Mouse (Mus musculus) neural tube, embryonic 11.5 days (tissue): ENCODE measurements at regions not wholly inside any gene's neighbourhood (a gene's known extent, or its start where the extent isn't known, plus 50 kb on each side); places are given as distances from the start of the nearest gene placed in this dataset.

ENCODE experiments used
- ATAC-seq: fragments of 200-750 bp; cut with Nextera tagmentation; 2 replicates; pipeline ENCODE4 v1.8.0; 2017; ENCODE audit warnings: moderate number of reproducible peaks, mild to moderate bottlenecking, moderate TSS enrichment, moderate library complexity; ENCODE audit not compliant: insufficient read depth, low FRiP score, low TSS enrichment
- DNase-seq: peaks from one replicate; pipeline ENCODE4 v3.0.0-alpha.2; 2015; ENCODE audit warnings: low spot score
- H3K27ac ChIP-seq: fragments of 300-500 bp; sonication (generic); 2 replicates; pipeline ENCODE4 v1.5.1; 2014; ENCODE audit warnings: low read depth, mild to moderate bottlenecking, low read length
- H3K27me3 ChIP-seq: fragments of 300-500 bp; sonication (generic); 2 replicates; pipeline ENCODE4 v1.6.1; 2014; ENCODE audit warnings: mild to moderate bottlenecking, low read length, mixed read lengths; ENCODE audit not compliant: control insufficient read depth, insufficient read depth
- H3K36me3 ChIP-seq: fragments of 300-500 bp; sonication (generic); 2 replicates; pipeline ENCODE4 v1.6.1; 2014; ENCODE audit warnings: mild to moderate bottlenecking, low read length, moderate library complexity, mixed read lengths; ENCODE audit not compliant: control insufficient read depth, insufficient read depth
- H3K4me1 ChIP-seq: fragments of 300-500 bp; sonication (generic); 2 replicates; pipeline ENCODE4 v1.6.1; 2014; ENCODE audit warnings: low read length, mixed read lengths; ENCODE audit not compliant: control insufficient read depth, insufficient read depth
- H3K4me2 ChIP-seq: fragments of 300-500 bp; sonication (generic); 2 replicates; pipeline ENCODE4 v1.6.1; 2014; ENCODE audit warnings: low read depth, mild to moderate bottlenecking, moderate library complexity
- H3K4me3 ChIP-seq: fragments of 300-500 bp; sonication (generic); 2 replicates; pipeline ENCODE4 v1.5.1; 2014; ENCODE audit warnings: low read depth, low read length
- H3K9ac ChIP-seq: fragments of 300-500 bp; sonication (generic); 2 replicates; pipeline ENCODE4 v1.6.1; 2014; ENCODE audit warnings: mild to moderate bottlenecking, low read length
- H3K9me3 ChIP-seq: fragments of 300-500 bp; sonication (generic); 2 replicates; pipeline ENCODE4 v1.6.1; 2016; ENCODE audit warnings: low read length; ENCODE audit not compliant: control insufficient read depth
- WGBS: fragments of 180-500 bp; shearing (Covaris S2); extraction: QIAGEN DNeasy Blood & Tissue Kit; methylation state at CpG from one replicate; pipeline ENCODE4 v1.1.7; 2014; 5-methylcytosine and 5-hydroxymethylcytosine counted together

- WGBS = 83% methylated on average over 3 of the region's 3 CpGs
- Histone ChIP-seq H3K4me1 (no peaks in the 10 kb centered on the region), H3K9ac (no peak overlapping the region), H3K27ac (no peak overlapping the region), H3K4me3 (no peak overlapping the region), H3K9me3 (no peaks in the 10 kb centered on the region), H3K27me3 (no peaks in the 10 kb centered on the region), H3K36me3 (no peaks in the 10 kb centered on the region), H3K4me2 (no peak overlapping the region)
- ATAC-seq = no peak
- DNase-seq = no peak
Observed at GRCm38 (mm10) chr6:112220149-112220548, 53.4 kb upstream of the Lmcd1 start.

GRCm38 (mm10) chr6:112221373-112221772 lies 52.2 kb upstream of the Lmcd1 start:
- DNase-seq = no peak
- H3K9me3 ChIP-seq = no peaks in the 10 kb centered on the region
- H3K4me1 ChIP-seq = no peaks in the 10 kb centered on the region
- 92% methylated on average over 2 of the region's 2 CpGs for WGBS
- H3K27ac ChIP-seq = no peak overlapping the region
- no peak overlapping the region for H3K4me2 ChIP-seq
- no peak for ATAC-seq
- no peak overlapping the region for H3K4me3 ChIP-seq
- no peaks in the 10 kb centered on the region for H3K36me3 ChIP-seq
- H3K9ac ChIP-seq = no peak overlapping the region
- no peaks in the 10 kb centered on the region for H3K27me3 ChIP-seq

GRCm38 (mm10) chr6:112223325-112223724 lies 50.2 kb upstream of the Lmcd1 start:
- ATAC-seq = no peak
- Histone ChIP-seq H3K36me3 (no peaks in the 10 kb centered on the region), H3K9me3 (no peaks in the 10 kb centered on the region), H3K4me2 (no peak overlapping the region), H3K9ac (no peak overlapping the region), H3K27me3 (no peaks in the 10 kb centered on the region), H3K4me1 (no peaks in the 10 kb centered on the region), H3K4me3 (no peak overlapping the region), H3K27ac (no peak overlapping the region)
- DNase-seq = no peak
- WGBS = 82% methylated on average over 7 of the region's 7 CpGs
